11 mouse cellular contexts compared by ENCODE assay signal in the genomic region with DNA sequence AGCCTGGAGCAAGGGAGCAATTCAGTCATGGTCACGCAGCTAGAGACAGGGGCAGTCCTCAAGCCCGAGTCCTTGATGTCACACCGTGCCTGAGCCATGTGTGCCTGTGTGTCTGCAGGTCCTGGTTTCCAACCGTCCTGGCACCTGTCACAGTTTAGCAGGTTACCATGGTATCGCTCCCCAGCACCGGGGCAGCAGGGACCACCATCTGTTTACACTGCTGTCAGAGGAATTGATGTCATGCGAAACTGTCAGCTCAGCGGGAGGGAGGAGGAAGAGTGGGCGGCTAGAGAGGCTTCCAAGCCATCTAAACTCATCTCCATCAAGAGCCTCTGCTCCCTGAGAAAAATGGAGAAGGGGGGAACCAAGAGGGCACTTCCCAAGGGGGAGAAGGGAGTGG.
A peak's percentile ranks its signal among the peaks of the same experiment; 100 is the strongest.
DNase-seq lines count a peak whose midpoint lies in the region; ATAC-seq and TF ChIP-seq lines count a peak whose summit lies in the region.
"Had no signal": no experiment of that assay in that cellular context is flagged by ENCODE, and none has a peak within 500 bp of the region (broad histone marks: within the 10 kb centered on the region; RNA-seq: fewer than 3 reads in every experiment).

No protein-coding gene starts in this region.

- DNase-seq in cerebellum, adult 11-12 months: peak; percentile 98
- DNase-seq in embryo, embryonic 10.5 days (ENCODE audit: low spot score): peak; percentile 38
- DNase-seq in midbrain, embryonic 14.5 days: peak; percentile 64
- DNase-seq in T-cell, adult 2 months (ENCODE audit: low spot score): no peak
- no peak for DNase-seq in urinary bladder, postnatal 25 days (ENCODE audit: low spot score)
- DNase-seq in gastrocnemius, adult 2 months: no peak
- DNase-seq: adrenal gland, postnatal 25 days had no signal

- TF ChIP-seq CTCF in gastrocnemius, adult 2 months (IDR thresholded peaks at IDR 0.05): no peak

- H3K9ac ChIP-seq in hindbrain, embryonic 16.5 days (ENCODE audit: low read depth, low read length): no peak overlapping the region
- H3K9ac ChIP-seq in midbrain, embryonic 14.5 days (replicated peaks; ENCODE audit: low read length): no peak overlapping the region
- no peak overlapping the region for H3K9ac ChIP-seq in liver, embryonic 12.5 days
- H3K9ac ChIP-seq: limb, embryonic 15.5 days had no signal

- ATAC-seq in hindbrain, embryonic 16.5 days: peak; percentile 87
- ATAC-seq in midbrain, embryonic 14.5 days (ENCODE audit: low FRiP score, low TSS enrichment): peak; percentile 58; the same call in 1 of the 2 replicates
- ATAC-seq in liver, embryonic 12.5 days: no peak

- H3K27ac ChIP-seq in hindbrain, embryonic 16.5 days (ENCODE audit: low read depth, low read length): no peak overlapping the region
- H3K27ac ChIP-seq in midbrain, embryonic 14.5 days (replicated peaks; ENCODE audit: low read depth, low read length): no peak overlapping the region; the same call in 1 of the 2 replicates
- no peak overlapping the region for H3K27ac ChIP-seq in gastrocnemius, adult 2 months
- no peak overlapping the region for H3K27ac ChIP-seq in liver, embryonic 12.5 days
- H3K27ac ChIP-seq: limb, embryonic 15.5 days had no signal

- intact Hi-C loops in gastrocnemius, adult 2 months (cut with DNase I): no loop called here

- H3K9me3 ChIP-seq in hindbrain, embryonic 16.5 days (ENCODE audit: control insufficient read depth, low read length): no peaks in the 10 kb centered on the region
- H3K9me3 ChIP-seq in midbrain, embryonic 14.5 days (ENCODE audit: control insufficient read depth, low read length): no peaks in the 10 kb centered on the region
- no peaks in the 10 kb centered on the region for H3K9me3 ChIP-seq in liver, embryonic 12.5 days (replicated peaks)
- H3K9me3 ChIP-seq: limb, embryonic 15.5 days had no signal

- H3K4me3 ChIP-seq in hindbrain, embryonic 16.5 days (ENCODE audit: low read length): no peak overlapping the region
- no peak overlapping the region for H3K4me3 ChIP-seq in midbrain, embryonic 14.5 days (replicated peaks; ENCODE audit: low read depth, low read length)
- H3K4me3 ChIP-seq in gastrocnemius, adult 2 months: no peak overlapping the region
- no peak overlapping the region for H3K4me3 ChIP-seq in liver, embryonic 12.5 days
- H3K4me3 ChIP-seq: limb, embryonic 15.5 days; myocyte had no signal

- peaks cover 5% of the 10 kb centered on the region for H3K4me1 ChIP-seq in hindbrain, embryonic 16.5 days (ENCODE audit: control insufficient read depth, insufficient read depth, low read depth, low read length)
- peaks cover 24% of the 10 kb centered on the region for H3K4me1 ChIP-seq in midbrain, embryonic 14.5 days (ENCODE audit: control insufficient read depth, insufficient read depth, low read length)
- H3K4me1 ChIP-seq in liver, embryonic 12.5 days: no peaks in the 10 kb centered on the region

- H3K4me2 ChIP-seq in hindbrain, embryonic 16.5 days (ENCODE audit: low read length): no peak overlapping the region
- H3K4me2 ChIP-seq in midbrain, embryonic 14.5 days (ENCODE audit: low read length): no peak overlapping the region
- no peak overlapping the region for H3K4me2 ChIP-seq in liver, embryonic 12.5 days
- H3K4me2 ChIP-seq: limb, embryonic 15.5 days had no signal

- no peaks in the 10 kb centered on the region for H3K36me3 ChIP-seq in hindbrain, embryonic 16.5 days (ENCODE audit: control insufficient read depth, insufficient read depth, low read length)
- no peaks in the 10 kb centered on the region for H3K36me3 ChIP-seq in midbrain, embryonic 14.5 days (ENCODE audit: control insufficient read depth, insufficient read depth, low read length)
- H3K36me3 ChIP-seq in liver, embryonic 12.5 days: no peaks in the 10 kb centered on the region
- H3K36me3 ChIP-seq: limb, embryonic 15.5 days had no signal

- H3K27me3 ChIP-seq in hindbrain, embryonic 16.5 days (replicated peaks; ENCODE audit: control insufficient read depth, insufficient read depth, low read length): no peaks in the 10 kb centered on the region
- H3K27me3 ChIP-seq in midbrain, embryonic 14.5 days (ENCODE audit: control insufficient read depth, insufficient read depth, low read length): no peaks in the 10 kb centered on the region
- H3K27me3 ChIP-seq in liver, embryonic 12.5 days (replicated peaks): peaks cover 20% of the 10 kb centered on the region

- WGBS in hindbrain, embryonic 16.5 days: 12% methylated on average over 9 of the region's 9 CpGs
- WGBS in midbrain, embryonic 14.5 days: 15% methylated on average over 9 of the region's 9 CpGs
- WGBS in liver, embryonic 12.5 days (ENCODE audit: insufficient replicate concordance): 12% methylated on average over 9 of the region's 9 CpGs

Comparison
In these comparisons a context has a peak if more than half of its experiments do, and no peak if none do; other contexts are left out.
1. DNase-seq: peak in cerebellum, adult 11-12 months (single experiment), embryo, embryonic 10.5 days (single experiment) and midbrain, embryonic 14.5 days (single experiment); none in T-cell, adult 2 months (single experiment), urinary bladder, postnatal 25 days (single experiment) and gastrocnemius, adult 2 months (single experiment).